Mouse (Mus musculus) adrenal gland (tissue): ENCODE data around the gene Diablo.

Experiments
- intact Hi-C: fragments of 180-260 bp; cut with DNase I; formaldehyde crosslinking; loops from one replicate; pipeline ENCODE4 v1.15.1; 2025
- microRNA-seq, 2 experiments: library from miRNA; unstranded; fragments of <30 nt; microRNA quantifications; one replicate each; pipeline ENCODE4; 2019

Gene Diablo

GRCm38 (mm10) chr5:123508921-123509320, 15.1 kb downstream of the Diablo start:
- intact Hi-C loops = no loop called here

GRCm38 (mm10) chr5:123507936-123508723, 15.8 kb downstream of the Diablo start:
- intact Hi-C loops = no loop called here

DNA sequence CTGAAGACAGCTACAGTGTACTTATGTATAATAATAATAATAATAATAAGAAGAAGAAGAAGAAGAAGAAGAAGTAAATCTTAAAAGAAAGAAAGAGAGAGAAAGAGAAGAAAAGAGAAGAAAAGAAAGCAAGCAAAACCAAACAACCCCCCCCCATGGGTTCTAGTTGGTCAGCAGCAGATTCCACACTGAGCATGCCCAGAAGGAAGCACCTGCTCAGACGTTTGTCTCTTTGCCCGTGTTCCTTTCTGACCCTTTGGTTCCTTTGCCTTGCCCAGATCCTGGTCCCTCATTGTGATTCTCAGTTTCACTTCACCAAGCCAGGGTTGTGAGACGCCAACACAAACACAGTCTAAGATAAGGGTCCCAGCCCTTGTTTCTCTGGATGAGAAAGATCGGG, 22.0 kb downstream of the Diablo start:
- intact Hi-C loops = loop anchor here (5.0 kb wide), 1 partner anchor 130 kb away; no protein-coding TSS in a partner anchor

GRCm38 (mm10) chr5:123499717-123500116, 24.3 kb downstream of the Diablo start:
- intact Hi-C loops = loop anchor here (1.0 to 5.0 kb wide), 2 partner anchors 55 to 127 kb away; no protein-coding TSS in a partner anchor

- intact Hi-C loops = no loop called here
These were observed 34.0 kb downstream of the Diablo start for GRCm38 (mm10) chr5:123489935-123490334.

GRCm38 (mm10) chr5:123489112-123489785, 34.7 kb downstream of the Diablo start, which contains the start of the genes Lrrc43 and Il31:
Lrrc43 (plus strand) TSS chr5:123489305.
Il31 (minus strand) TSS chr5:123489489.
- intact Hi-C loops = no loop called here

- intact Hi-C loops = no loop called here
These were observed 36.1 kb downstream of the Diablo start for GRCm38 (mm10) chr5:123487659-123488395.

GRCm38 (mm10) chr5:123473817-123474216, 50.2 kb downstream of the Diablo start:
- intact Hi-C loops = no loop called here

DNA sequence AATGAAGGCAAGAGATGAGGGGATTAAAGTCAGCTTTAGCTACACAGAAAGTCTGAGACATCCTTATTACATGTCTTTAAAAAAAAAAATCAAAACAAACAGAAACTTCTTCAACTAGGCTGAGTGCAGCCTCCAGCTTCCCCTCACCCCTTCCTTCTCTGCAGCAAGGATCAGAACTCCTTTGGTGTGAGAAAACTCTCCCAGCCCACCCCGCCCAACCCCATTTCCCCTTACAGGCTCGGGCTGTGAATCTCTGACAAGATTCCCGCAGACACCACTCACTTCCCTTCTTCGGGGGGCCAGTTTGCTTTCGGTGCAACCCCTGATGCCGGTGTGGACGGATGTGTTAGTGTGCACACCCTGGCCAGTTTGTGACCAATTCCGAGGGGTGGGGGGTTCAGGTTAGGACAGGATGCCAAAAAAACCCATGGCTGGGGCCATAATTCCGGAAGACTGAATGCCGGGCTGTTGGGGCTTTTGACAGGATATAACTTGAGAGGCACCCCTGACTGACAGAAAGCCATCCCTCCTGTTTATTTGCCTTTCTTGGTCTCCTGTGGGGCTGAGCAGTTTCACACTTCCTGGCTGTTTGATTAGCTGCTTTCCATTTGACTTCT, 53.1 kb downstream of the Diablo start:
- intact Hi-C loops = no loop called here

GRCm38 (mm10) chr5:123464638-123465037, 59.3 kb downstream of the Diablo start:
- intact Hi-C loops = no loop called here

DNA sequence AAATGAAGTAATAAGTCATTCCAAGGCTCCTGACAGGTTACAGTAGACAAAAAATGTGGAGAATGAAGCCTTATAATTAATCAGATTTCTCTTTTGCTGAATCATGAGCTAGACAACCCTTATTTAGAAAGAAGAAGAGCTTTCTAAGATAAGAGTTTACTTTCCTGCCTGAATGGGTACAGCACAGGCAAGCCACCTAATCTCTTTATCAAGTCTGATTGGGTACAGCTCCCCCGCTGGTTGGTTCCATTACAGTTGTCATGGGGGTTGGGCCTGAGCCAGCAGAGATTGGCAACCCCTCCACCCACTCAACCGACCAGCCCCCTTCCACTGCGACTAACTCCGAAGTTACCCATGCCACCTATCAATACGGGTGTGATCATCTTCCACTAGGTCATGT, 62.6 kb downstream of the Diablo start:
- intact Hi-C loops = no loop called here

Small RNA genes within 50 kb of the gene (microRNA-seq; reads per million reads assigned to microRNA genes)
- gene Mir7647 = 1.5 to 1.7 reads per million in 2 experiments
